Mouse (Mus musculus) gastrocnemius, adult 2 months (tissue): ENCODE results near the gene Cfap97d2. TPM values are rescaled to one million over a fixed set of nuclear protein-coding genes. Genes with fewer than 3 reads are reported as not detected.

Experiments used
- DNase-seq: peaks from one replicate; pipeline ENCODE4 v3.0.0; 2022
- H3K27ac ChIP-seq: fragments of 200-600 bp; 2 replicates; pipeline ENCODE4 v1.8.1; 2022; ENCODE audit warnings: mild to moderate bottlenecking
- H3K4me3 ChIP-seq: fragments of 200-600 bp; 2 replicates; pipeline ENCODE4 v1.8.1; 2022; ENCODE audit warnings: mild to moderate bottlenecking, moderate library complexity
- CTCF ChIP-seq: fragments of 200-600 bp; IDR thresholded peaks from 2 replicates; pipeline ENCODE4 v1.8.1; 2022; ENCODE audit warnings: antibody characterized with exemption, mild to moderate bottlenecking, moderate library complexity
- intact Hi-C: fragments of 180-260 bp; cut with DNase I; formaldehyde crosslinking; loops from one replicate; pipeline ENCODE4 v1.15.1; 2025
- total RNA-seq, 2 experiments: library from RNA; stranded (reverse); gene quantifications; 2 replicates each; pipeline ENCODE4 v1.2.3; 2021

Cfap97d2 gene
- total RNA-seq, 2 experiments from 2014 or later = not detected

GRCm38 (mm10) chr8:13692302-13693066 lies 13.2 kb upstream of the Cfap97d2 start:
- intact Hi-C loops = no loop called here
- TF ChIP-seq CTCF = no peak
- no peak overlapping the region for H3K4me3 ChIP-seq
- DNase-seq = no peak
- H3K27ac ChIP-seq = no peak overlapping the region

- no peak overlapping the region for H3K27ac ChIP-seq
- intact Hi-C loops = no loop called here
- no peak for DNase-seq
- TF ChIP-seq CTCF = no peak
- H3K4me3 ChIP-seq = no peak overlapping the region
Observed at GRCm38 (mm10) chr8:13694735-13695134, 11.0 kb upstream of the Cfap97d2 start.

- Histone ChIP-seq H3K4me3 (no peak overlapping the region), H3K27ac (no peak overlapping the region)
- TF ChIP-seq CTCF = no peak
- intact Hi-C loops = no loop called here
- no peak for DNase-seq
Observed at GRCm38 (mm10) chr8:13695203-13695867, 10.4 kb upstream of the Cfap97d2 start.

GRCm38 (mm10) chr8:13696157-13696556 lies 9.5 kb upstream of the Cfap97d2 start:
- H3K4me3 ChIP-seq = no peak overlapping the region
- peak; percentile 13 for DNase-seq
- no peak overlapping the region for H3K27ac ChIP-seq
- no peak for TF ChIP-seq CTCF
- intact Hi-C loops = no loop called here

- H3K27ac ChIP-seq = no peak overlapping the region
- intact Hi-C loops = no loop called here
- no peak for TF ChIP-seq CTCF
- no peak for DNase-seq
- H3K4me3 ChIP-seq = no peak overlapping the region
Observed at GRCm38 (mm10) chr8:13697196-13697595, 8.5 kb upstream of the Cfap97d2 start.

GRCm38 (mm10) chr8:13697681-13698080 lies 8.0 kb upstream of the Cfap97d2 start:
- no peak overlapping the region for H3K4me3 ChIP-seq
- peak; percentile 38 for DNase-seq
- intact Hi-C loops = no loop called here
- no peak overlapping the region for H3K27ac ChIP-seq
- no peak for TF ChIP-seq CTCF

GRCm38 (mm10) chr8:13698281-13698680 lies 7.4 kb upstream of the Cfap97d2 start:
- Histone ChIP-seq H3K27ac (no peak overlapping the region), H3K4me3 (no peak overlapping the region)
- DNase-seq = no peak
- TF ChIP-seq CTCF = no peak
- intact Hi-C loops = no loop called here

- intact Hi-C loops = no loop called here
Observed at GRCm38 (mm10) chr8:13699323-13699949, 6.3 kb upstream of the Cfap97d2 start.

GRCm38 (mm10) chr8:13702755-13703154 lies 2.9 kb upstream of the Cfap97d2 start:
- no peak for TF ChIP-seq CTCF
- no peak overlapping the region for H3K27ac ChIP-seq
- DNase-seq = no peak
- intact Hi-C loops = no loop called here
- H3K4me3 ChIP-seq = no peak overlapping the region

More at GRCm38 (mm10) chr8:13699323-13699949, 6.3 kb upstream of the Cfap97d2 start:
- no peak overlapping the region for H3K27ac ChIP-seq
- H3K4me3 ChIP-seq = no peak overlapping the region
- TF ChIP-seq CTCF = no peak
- DNase-seq = no peak

- DNase-seq = no peak
- intact Hi-C loops = no loop called here
- H3K4me3 ChIP-seq = no peak overlapping the region
- no peak for TF ChIP-seq CTCF
- no peak overlapping the region for H3K27ac ChIP-seq
Observed at GRCm38 (mm10) chr8:13703756-13704155, 1.9 kb upstream of the Cfap97d2 start.

- no peak for TF ChIP-seq CTCF
- Histone ChIP-seq H3K27ac (no peak overlapping the region), H3K4me3 (no peak overlapping the region)
- no peak for DNase-seq
- intact Hi-C loops = no loop called here
Observed at GRCm38 (mm10) chr8:13704301-13704700, 1.4 kb upstream of the Cfap97d2 start.

- no peak for DNase-seq
- no peak for TF ChIP-seq CTCF
- intact Hi-C loops = no loop called here
- no peak overlapping the region for H3K4me3 ChIP-seq
- H3K27ac ChIP-seq = no peak overlapping the region
Observed at GRCm38 (mm10) chr8:13706918-13707317, 1.2 kb downstream of the Cfap97d2 start.

GRCm38 (mm10) chr8:13708514-13708913 lies 2.8 kb downstream of the Cfap97d2 start:
- TF ChIP-seq CTCF = no peak
- Histone ChIP-seq H3K4me3 (no peak overlapping the region), H3K27ac (no peak overlapping the region)
- intact Hi-C loops = no loop called here
- no peak for DNase-seq
